Mouse (Mus musculus): Measurements from ENCODE around the gene Tigar.

Gene Tigar

GRCm38 (mm10) chr6:127142154-127143123 is 33.1 kb upstream of the Tigar start:
- DNase-seq: peak; percentile 44 to 65

- DNase-seq: no peak
Observed at GRCm38 (mm10) chr6:127138962-127139361, 29.6 kb upstream of the Tigar start.

- peak in 1 of 2 experiments; percentile 26 for DNase-seq
Observed at GRCm38 (mm10) chr6:127133433-127134245, 24.3 kb upstream of the Tigar start.

- no peak for DNase-seq
Observed at GRCm38 (mm10) chr6:127132719-127133118, 23.4 kb upstream of the Tigar start.

GRCm38 (mm10) chr6:127131946-127132345 is 22.6 kb upstream of the Tigar start:
- DNase-seq: no peak

- DNase-seq: no peak
Observed at GRCm38 (mm10) chr6:127130377-127130776, 21.0 kb upstream of the Tigar start.

DNA sequence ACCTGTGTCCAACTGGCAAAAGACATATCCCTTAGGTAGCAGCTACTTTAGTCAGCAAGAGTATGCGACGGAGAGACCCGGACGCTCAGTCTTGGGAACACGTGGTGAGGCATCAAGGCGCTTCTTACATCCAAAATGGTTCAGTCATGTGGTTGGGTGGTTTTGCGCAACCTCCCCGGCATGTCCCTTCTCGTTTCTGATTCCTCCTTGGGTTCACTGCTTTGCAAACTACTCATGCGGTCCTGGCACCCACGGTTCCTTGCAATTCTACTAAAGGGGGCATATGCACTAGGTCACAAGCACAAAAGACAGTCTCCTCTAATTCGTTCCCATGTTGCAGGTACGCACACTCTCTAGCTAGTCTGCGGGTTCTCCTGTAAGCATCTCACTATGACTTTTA is 20.3 kb upstream of the Tigar start:
- DNase-seq: no peak

GRCm38 (mm10) chr6:127123506-127123905 is 14.1 kb upstream of the Tigar start:
- DNase-seq: no peak

DNA sequence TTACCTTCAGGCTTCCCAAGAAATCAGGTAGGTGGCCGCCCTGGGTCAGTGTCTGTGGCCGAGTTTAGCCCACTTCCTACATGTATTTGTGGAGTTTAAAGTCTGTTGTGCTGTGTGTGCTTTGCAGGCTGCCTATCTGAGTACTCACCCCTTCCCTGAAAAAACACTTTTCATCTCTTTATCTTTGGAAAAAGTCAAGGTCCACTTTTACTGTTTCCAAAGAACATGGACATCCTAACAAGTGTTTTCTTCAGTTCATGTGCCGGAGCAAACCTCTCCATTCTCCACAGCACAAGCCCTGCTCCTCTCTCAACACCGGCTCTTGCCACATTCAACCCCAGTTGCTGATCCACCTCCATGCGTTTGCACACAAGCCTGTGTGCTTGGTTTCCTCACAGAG is 13.6 kb upstream of the Tigar start:
- no peak for DNase-seq

DNA sequence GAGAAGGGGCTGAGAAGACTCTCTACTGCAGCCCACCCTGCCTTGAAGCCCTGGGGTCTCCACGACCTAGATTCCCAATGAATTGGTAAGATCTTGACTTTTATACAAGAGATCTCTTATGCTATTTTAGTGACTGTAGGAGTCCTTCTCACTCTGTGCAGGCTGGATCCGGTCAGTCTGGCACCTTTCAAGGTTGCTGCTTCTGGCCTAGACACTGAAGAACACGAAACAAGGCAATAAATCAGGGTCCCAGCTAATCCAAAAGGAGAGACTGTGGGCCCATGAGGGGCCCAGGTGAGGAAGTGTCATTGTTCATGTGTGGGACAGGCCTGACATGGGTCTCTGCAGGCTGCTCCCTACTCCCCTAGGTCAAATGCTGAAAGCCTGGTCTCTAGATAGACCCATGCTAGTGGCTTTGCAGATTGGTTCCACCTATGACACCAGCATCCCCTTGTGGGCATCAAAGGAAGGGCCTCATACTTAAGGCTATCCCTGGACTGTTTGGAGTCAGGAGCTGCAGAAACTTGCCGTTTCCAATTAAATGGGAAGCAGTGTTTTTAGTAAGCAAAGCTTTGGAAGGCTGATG is 13.0 kb upstream of the Tigar start:
- no peak for DNase-seq

DNA sequence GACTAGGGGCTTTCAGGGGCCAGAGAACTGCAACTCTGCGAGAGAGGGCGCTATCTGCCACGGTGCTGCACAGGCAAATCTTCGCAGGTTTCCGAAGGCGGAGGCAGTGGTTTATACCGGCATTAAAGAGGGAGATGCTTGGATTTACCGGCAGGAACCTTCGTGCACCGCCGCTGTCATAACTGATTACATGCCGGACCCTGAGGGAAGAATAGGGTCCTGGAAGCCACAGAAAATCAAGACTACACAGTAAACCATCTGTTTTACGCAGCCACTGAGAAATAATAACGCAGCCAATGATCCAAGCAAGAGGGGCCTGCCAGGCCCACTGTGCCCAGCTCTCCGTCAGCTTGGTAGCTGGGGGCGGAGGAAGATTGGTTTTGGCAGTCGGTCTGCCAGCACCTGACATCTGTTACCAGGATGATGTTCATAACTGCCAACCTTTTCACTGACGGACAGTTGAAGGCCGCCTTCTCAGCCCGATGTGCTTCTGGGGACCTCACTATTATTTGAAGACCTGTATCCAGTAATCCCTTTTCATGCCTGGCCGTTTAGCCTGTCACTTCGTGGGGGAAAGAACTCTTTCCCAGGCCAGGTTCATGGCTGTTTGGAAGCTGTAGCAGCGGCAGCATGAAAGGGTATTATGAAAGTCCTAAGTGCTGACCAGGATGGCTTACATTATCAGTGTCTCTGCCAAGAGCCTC is 5.5 kb upstream of the Tigar start:
- DNase-seq: peak in 1 of 2 experiments; percentile 38

DNA sequence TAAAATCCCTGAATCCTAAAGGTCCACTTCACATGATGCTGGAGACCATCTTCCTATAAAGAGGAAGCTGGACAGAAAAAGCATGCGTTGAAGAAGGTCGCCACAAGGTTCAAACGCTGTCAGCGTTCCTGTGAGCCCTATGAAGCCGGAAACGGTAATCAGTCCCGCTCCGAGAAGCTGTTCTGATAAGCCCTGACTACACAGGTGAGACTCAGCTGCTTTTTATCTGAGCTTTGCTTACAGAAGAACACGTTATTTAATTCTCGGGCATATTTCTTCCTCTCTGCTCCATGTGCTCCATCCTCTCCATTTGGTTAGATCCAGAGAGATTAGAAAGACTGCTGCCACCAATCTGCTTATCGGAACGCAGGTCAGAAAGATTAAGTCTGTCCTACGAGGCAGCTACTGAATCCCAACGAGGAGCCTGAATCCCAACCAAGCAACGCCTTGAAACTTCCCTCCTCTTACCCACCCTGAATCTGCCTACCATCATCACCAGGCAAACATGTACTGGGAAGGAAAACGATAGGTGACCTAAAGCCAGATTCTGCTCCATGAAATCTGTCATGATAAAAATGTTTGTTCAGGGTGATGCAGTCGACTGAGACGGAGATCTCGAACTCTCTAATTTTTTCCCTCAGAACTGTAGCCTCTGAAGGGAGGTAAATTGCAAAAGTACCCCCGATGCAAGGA is 843 bp downstream of the Tigar start:
- no peak for DNase-seq

GRCm38 (mm10) chr6:127107413-127107812 is 1.9 kb downstream of the Tigar start:
- no peak for DNase-seq

GRCm38 (mm10) chr6:127106726-127107125 is 2.6 kb downstream of the Tigar start:
- no peak for DNase-seq

DNA sequence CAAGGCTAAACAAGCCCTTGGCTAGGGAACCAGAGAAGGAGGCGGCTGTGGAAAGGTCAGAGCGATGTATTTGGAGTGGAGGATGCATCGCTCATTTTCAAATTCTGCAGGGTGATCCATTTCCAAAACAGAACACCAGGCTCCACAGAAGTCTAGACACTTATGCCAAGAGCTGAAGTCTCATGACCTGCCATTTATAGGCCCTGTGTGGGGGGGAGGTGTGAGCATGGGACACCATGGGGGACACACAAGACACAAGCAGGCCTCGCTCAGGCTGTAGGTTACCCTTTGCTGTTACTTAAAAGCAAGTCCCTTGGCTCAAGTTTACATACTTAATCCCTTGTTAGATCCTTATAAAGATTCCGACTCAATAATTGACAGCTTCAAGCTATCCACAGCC is 3.2 kb downstream of the Tigar start:
- no peak for DNase-seq

GRCm38 (mm10) chr6:127105107-127105506 is 4.2 kb downstream of the Tigar start:
- DNase-seq: peak in 1 of 2 experiments; percentile 52

GRCm38 (mm10) chr6:127104396-127105029 is 4.8 kb downstream of the Tigar start:
- no peak for DNase-seq

- DNase-seq: no peak
Observed at GRCm38 (mm10) chr6:127103506-127104275, 5.7 kb downstream of the Tigar start.

DNA sequence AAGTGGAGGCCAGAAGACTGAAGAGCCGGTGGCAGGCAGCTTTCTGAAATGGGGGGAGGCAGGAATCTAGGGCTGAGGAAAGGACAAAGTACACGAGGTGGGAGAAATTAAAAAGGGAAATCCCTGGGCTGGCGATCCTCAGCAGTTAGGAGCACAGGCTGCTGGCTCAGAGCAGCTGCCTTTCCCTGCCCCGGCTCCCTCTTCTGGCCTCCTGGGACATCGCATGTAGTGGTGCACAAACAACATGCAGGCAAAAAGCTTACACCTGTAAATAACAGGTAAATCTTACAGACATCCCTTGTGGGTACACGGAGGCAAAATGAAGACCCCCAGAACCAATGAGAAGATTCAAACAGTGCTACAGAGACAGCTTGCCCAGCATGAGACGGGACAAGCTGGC is 14.8 kb downstream of the Tigar start:
- DNase-seq: peak in 1 of 2 experiments; percentile 44

DNA sequence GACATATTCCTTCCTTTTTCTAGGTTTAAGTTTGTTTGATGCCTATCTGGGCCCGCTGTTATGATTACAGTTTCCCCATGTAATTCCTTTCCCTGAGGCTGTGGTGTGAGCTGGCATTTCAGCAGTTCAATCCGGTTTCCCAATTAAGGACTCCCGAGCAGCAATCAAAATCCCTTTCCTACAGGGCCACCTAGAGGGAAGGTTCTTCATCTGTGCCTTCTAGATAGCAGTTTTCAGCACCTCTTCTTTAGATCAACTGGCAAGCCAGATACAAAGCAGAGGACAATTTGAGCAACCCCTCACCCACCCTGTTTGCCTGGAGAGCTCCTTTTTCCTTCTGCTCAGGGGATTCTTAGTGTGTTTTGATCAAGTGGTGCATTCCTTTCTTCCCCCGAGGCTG is 22.6 kb downstream of the Tigar start:
- peak in 1 of 2 experiments; percentile 66 for DNase-seq

DNA sequence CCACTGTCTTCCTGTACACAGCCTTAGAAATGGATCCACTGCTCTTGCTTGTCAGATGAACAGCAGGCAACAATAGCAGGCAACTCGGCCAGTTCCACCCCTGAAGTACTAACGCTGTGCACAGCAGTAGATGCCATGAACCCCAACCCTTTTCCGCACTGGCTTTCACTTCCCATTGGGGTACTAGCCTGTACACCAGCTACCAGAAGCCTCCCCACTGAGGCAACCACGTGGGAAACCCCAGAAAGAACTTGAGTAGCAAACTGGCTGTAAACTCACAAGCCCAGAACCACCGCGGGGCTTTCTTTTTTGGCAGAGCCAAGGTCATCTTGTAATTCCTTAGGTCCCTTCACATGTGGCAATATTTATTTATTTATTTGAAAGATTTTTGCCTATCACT is 27.5 kb downstream of the Tigar start:
- no peak for DNase-seq

Measured in cerebellum, postnatal 25 days (tissue).